Mouse (Mus musculus) retina, embryonic 14.5 days (tissue): ENCODE results near the gene Tiam1.

ENCODE experiments used
- DNase-seq: peaks from one replicate; pipeline ENCODE4 v3.0.0-alpha.2; 2015; ENCODE audit warnings: low spot score

Gene Tiam1

DNA sequence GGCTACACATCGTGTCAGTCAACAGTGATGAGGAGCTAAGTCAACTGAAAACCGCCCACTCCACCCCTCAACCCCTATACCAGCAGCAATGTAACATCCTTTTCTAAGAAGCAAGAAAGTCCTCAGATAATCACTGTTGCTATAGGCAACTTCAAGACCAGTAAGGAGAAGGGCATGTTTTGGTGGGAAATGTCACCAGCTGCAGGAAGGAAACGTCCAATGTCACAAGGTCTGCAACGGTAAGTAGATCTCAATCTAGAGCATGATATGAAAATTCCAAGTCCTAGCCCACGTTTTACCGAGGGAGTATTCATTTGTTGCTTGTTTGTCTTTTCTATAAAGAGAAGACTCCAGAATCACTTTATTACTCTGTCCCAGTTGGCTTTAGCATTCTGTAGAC lies 95.7 kb downstream of the Tiam1 start:
- no peak for DNase-seq

DNA sequence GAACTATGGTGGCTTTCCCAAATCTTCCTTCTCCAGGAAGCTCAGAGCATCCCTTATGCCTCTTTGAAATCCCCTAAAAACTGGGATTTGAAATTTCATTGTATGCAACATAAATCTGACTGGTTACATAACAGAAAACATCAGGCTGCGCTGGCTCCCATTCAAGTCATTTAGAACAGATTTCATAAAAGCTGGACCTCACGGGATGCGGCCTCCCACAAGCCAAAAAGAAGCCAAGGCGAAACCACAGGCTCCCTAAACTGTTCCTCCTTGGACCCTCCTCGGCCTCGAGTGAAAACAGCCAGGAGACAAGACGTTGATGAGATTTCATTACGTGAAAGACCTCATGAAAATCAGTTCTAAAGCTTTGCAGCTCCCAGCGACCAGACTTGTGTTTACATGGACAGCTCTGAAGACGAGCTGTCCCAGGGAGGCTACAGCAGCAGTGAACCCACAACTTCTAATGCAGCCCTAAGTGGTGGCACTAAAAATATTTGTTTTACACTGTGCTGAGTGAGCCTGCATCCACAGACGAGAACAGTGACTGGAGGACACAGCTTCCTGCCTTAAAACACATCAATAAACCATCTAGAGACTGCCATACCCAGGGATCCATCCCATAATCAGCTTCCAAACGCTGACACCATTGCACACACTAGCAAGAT lies 96.9 kb downstream of the Tiam1 start:
- DNase-seq = no peak

DNA sequence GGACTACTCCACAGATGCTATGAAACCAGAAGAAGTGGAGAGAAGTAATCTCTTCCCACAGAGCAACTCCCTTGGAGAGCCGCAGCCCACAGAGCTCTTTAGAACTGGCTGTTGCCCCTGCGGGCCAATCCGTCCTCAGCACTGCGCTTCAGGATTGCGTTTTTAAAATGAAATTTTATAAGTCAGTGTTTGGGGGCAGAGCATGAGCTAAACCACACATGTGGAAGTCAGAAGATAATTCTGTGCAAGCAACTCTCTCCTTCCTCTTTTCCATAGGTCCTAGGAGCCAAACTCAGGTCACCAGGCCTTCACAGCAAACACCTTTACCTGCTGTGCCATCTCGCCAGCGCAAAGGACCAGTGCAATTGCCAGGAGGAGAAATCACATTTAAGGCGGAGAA lies 98.0 kb downstream of the Tiam1 start:
- no peak for DNase-seq

DNA sequence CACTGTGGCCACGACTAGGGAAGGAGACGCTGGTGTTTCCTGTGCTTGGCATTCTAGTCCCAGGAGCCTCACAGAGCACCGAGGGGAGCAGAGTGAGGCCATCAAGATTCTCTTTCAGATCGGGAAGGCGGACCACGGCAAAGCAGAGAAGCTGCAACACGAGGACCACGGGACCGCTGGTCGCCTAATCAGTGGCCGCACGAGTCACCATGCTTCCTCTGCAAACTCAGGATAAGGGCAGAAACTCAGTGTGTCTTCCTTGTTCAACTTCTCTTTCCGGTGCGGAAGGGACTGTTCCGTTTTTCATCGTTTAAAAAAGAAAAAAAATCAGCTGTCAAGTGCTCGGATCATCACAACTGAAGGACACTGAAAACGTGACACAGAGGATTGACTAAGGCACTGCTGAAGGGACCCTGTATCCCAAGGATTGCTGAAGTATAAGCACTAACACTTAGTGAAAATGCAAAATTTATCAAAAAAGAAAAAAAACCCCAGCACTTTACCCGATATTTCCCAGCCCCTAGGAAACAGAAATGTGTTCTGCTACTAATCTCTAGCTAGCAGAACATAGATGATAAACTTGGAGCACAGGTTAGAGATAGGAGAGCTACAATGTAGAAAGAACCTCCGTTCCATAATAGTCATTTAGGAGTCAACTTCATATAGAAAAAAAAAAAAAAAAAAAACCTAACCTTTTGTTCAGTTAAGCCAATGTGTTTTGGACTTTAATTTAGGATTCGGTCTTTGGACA lies 99.4 kb downstream of the Tiam1 start:
- no peak for DNase-seq

DNA sequence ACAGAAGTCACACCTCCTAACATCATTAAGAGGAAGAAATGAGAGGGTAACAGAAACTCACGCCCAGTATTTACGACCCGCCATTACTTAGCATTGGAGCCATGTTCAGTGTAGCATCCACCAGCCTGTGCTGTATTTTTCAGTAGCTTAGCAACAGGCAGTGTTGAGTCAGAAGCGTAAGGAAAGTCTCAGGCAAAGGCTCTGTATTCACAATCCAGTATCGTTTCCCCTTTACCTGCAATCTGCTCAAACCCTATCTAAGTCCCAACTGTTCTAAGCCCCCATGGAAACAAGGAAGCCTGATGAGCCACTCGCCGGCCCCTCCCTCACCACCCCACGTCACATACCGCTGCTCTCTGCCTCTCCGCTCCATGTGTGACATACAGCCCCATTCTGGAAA lies 100.7 kb downstream of the Tiam1 start:
- no peak for DNase-seq

DNA sequence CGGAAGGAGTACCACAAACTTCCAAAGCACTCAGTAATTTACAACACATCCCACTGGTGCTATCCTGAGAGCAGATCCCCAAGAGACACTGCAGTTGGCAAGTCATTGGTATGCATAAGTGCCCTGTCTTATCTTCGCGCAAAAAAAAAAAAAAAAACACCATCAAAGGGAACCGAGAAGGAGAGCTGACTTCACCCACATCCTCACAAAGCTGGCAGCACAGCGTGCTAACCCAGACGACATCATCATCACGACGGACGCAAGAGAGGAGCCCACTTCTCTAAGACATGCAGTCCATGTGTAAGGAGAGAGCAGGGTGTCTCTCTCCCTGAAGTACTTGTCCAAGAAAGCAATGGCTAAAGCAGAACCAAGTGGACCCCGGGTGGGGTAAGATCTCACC lies 101.2 kb downstream of the Tiam1 start:
- DNase-seq = no peak

DNA sequence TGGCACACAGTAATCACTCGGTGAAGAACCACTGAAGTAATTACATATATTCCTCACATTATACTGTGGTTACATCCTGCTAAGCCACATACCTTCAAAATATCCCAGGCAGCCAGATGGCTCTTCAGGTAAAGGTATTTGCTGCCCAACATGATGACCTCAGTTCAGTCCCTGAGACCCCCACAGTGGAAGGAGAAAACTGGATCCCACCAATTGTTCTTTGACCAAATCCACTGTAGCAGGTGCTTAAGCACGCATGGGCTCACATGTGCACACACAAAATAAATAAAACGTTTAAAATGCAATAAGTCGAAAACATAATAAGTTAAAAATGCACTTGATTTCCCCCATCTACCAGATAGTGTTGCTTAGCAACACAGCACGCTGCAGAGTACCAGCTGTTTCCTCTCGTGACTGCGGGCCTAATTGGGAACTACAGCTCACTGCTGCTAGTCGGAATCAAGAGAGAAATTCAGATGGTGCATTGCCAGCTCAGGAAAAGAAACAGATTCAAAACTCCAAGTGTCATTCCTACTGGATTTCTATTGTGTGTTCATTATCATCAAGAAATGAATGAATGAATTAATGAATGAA lies 102.7 kb downstream of the Tiam1 start:
- DNase-seq = no peak

DNA sequence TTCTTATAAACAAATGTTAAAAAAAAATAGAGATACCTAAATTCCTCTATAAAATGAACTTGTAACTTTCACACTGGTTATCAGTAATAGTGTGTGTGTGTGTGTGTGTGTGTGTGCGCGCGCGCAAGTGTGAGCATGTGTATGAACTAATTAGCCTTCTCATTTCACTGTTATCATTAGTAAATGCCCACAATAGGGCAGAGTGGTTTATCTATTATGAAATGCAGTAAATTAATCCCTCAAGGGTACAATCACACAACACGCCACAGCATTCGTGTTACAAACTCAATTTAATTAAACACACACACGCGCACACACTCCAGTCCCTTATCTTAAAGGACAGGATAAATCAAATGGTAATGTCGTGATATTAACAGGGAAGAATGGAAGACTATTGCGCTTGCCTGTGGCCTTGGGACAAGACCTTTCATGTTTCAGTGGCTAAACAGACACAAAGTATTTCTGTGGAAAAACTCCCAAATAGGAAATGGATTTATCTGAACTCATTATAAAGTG lies 107.9 kb downstream of the Tiam1 start:
- DNase-seq = no peak

DNA sequence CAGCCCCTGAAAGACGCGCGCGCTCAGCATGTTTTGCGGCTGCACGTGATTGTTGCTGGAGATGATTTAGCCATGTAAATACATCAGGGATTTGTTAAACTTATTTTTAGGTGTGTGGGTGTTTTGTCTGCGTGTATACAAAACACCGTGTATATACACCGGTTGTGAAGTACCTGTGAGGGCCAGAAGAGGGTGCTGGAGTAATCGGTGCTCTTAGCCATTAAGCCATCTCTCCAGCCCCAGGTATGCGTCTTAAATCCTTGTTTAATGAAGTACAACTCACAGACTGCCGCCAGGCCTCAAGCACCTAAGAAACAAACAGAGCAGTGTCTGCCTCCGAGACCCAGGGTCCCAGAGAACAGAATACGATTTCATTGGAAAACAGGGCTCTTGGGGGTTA lies 113.2 kb downstream of the Tiam1 start:
- no peak for DNase-seq

DNA sequence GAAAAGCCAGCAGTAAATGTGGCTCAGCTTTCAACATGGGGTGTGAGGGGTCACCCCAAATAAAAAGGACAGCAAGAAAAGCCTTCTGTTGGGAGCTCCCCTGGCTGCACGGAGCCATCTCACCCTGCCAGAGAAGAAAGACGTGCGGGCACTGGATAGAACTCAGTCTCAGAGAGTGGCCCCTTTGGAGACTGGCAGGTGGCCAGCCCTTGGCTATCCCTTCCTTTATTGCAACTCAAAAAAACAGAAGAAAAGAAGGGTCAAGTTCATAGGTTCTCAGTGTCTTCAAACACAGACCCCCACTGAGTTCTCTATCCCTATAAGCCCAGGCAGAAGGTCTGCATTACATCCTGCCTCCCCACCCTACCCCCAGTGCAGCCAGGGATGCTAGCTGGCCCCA lies 115.7 kb downstream of the Tiam1 start:
- DNase-seq = no peak

DNA sequence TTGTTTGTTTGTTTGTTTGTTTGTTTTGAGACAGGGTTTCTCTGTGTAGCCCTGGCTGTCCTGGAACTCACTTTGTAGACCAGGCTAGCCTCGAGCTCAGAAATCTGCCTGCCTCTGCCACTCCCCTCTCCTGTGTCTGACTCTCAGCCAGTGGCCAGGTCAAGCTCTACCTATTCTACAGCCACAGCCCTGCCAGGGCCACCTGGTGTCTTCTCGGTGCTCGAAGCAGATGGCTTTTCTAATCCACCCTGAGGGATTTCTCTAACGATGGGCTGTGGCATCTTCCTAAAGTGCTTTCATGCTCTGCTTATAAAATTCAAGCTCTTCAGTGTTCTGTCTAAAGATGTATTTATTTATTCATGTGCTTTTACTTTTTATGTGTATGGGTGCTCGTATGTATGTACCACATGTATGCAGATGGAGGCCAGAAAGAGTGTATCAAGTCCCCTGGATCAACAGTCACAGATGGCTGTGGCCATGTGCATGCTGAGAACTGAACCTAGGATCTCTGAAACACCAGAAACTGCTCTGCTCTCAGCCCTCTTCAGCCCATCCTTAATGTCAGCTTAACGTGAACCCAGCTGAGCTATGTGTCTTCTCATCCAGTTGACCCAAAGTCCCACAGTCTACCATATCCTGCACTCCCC lies 117.9 kb downstream of the Tiam1 start:
- no peak for DNase-seq

DNA sequence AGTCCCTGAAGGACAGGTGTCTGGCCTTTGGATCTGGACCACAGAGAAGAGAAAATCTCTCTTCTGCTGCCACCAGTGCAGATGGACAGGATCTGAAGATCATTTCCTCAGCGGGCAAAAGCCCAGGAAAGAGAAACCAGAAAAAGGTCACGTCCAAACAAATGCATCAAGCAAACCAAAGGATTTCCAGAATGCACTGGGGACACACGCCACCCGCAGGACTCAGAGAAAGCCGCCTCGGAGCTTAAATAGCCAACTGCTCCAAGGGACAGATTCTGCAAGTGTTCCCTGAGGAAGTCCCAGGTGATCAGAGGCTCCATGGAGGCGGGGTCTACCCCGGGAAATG lies 119.9 kb downstream of the Tiam1 start:
- no peak for DNase-seq

DNA sequence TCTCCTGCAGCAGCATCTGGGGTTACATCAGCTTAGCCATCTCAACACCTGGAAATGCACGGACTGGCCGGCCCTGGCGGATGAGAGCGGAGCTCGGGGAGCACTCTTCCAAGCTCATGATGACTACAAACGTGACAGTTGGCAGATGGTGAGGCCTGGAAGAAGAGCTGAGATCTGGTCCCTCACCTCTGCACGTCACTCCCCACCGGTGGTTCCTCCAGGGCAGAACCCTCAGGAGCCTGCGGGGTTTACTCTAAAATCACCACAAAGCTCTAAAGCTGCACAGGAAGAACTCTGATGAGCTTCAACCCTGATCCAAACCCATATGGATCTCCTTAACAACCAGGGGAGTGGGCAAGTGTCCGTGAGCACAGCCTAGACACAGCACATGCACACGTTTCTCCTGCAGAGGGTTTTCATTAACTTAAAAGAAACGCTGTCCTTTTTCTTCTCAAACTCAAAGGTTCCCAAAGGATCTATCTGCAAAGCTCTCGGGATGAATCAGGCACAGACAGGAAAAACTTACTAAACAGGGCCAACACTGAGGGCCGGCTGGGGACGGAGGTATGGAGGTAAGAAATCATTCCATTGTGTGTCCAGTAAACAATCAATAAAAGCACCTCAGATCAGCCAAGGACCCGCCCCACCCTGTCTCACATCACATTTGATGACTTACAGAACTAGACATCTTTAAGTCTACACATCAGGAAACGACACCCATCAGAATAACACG lies 120.5 kb downstream of the Tiam1 start:
- no peak for DNase-seq

DNA sequence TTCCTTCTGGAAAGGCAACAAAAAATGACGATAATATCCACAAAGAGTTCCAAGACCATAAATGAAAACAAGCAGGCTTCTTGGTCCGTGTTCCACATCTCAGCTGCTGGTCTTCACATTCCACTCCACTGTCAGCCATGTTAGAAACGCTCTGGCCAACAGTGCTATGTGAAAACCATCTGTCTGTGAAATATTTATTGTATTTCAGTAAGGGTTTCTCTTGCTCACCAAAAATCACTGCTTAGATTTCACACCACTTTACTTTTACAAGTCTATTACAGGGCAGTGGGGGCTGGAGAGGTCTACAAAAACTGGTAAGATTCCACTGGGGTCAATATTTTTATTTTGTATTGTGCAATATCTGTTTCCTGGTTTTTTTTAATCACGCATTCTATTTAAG lies 127.5 kb downstream of the Tiam1 start:
- no peak for DNase-seq

DNA sequence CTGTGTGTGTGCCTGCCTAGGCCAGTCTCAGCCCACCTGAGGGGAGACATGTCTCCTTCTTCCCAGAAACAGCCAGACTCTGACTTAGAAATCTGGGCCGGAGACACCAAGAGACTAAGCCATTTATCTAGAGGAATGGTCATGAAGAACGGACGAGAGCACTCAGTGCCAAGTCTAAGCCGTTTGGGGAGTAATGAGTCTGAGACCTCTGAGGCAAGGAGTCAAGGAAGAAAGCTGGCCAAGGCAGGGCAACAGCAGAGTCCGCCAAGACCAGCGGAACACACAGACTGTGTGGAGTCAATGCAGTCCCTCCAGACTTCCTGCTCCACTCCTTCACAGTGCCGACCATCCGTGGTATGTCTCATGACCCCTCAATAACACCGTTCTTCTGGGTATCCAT lies 129.0 kb downstream of the Tiam1 start:
- no peak for DNase-seq

DNA sequence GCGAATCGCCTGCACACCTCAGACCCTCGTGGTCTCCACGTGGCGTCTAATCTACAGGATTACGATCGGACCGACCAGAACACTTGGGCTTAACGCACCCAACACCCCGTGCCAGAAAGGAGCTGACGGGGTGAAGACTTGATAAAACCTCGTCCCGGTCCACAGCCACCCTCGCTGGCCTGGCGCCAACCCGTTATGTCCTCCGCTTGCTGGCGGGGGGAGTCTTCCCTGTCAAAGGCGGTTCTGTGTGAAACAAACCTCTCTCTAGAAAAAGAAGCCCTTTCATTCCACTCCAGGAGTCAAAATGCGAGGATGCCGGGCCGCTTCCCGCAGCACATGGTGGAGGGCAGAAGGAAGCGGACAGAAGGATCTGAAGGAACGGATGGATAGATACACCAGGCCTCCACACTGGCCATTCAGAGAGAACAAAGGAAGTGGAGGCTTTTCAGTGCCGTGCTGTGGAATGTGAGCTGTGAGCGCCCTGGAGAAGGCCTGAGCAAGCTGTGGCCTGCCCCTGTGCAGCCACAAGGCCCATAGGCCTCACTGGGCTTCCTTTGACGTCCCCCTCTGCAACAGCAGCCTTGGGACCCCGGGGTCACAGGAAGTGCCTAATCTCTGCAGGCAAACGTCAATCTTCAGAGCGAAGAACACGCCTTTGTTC lies 131.9 kb downstream of the Tiam1 start:
- DNase-seq = peak; percentile 46

DNA sequence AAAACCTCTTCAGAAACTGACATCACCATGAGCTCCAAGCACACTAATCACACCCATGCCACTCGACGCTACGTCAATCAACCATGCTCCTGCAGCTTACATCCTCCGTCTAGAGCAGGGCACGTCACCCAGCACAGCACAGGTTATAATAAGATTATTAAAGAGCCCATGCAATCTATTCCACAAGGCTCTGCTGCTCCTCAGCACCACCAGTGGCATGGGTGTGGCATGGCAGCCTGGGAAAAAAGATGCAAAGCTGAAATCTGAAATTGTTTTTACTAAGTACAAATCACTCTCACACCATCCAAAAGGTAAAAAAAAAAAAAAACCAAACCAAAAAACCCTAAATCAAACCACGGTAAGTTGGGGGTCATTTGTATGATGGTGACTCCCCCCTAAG lies 135.1 kb downstream of the Tiam1 start:
- no peak for DNase-seq

DNA sequence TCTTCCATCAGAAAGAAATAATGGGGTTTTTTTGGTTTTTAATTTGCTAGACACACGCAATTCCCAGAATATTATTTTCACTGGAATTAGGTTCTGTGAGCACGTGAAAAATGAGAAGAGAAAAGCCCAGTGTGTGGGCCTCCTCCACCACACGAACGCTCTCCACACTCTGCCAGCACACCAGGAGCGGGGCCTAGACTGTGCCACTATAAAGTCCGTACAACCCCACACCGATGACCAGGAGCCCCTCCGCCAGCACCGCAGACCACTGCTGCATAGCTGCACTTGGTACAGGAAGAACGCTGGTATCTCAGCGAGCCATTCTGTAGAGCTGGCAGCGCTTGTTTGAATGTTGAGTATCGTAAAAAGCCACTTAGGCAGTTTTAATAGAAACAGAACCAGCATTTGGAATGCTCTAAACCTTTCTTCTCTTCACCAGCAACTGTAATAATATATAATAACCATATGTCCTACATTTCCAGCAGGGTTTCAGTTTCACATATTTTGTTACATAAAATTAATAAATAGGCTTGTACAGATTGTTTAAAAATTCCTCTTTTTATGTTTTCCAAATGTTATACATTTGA lies 136.1 kb downstream of the Tiam1 start:
- DNase-seq = no peak

DNA sequence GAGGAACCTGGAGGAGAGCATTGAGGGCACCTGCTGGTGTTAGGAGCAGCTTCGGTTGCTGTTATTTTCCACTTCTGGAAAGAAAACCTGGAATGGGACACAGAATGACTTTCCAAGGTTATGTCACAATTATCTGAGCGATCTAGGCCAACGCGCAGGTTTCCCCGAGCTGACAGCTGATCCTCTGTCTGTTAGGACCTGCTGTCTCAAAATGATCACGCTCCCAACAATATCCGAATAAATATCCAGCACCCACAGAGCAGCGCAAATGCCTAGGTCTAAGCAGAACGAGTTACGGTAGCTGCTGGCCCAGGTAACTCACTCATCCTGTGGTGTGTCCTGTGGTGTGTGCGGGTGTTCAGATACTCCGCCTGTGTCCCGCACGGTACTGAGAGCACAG lies 140.0 kb downstream of the Tiam1 start:
- no peak for DNase-seq

DNA sequence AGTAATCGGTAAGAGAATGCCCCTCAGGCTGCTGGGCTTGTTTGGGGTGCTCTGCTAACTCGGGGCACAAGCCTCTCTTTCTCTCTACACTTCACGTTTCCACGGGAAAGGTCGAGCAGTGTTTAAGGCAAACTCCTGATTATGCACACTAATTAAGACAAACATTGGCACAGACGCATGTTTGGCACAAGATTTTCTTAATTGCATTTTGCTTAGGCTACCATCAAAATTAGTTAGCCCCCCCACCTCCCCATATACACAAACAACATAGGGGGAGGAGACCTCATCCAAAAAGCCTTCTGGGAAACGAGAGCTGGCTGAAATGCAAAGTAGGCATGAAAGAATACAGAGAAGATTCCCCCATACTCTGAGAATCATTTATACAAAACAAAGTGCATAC lies 148.4 kb downstream of the Tiam1 start:
- no peak for DNase-seq
